Mouse (Mus musculus): ENCODE results near the gene Upf1. TPM values are rescaled to one million over a fixed set of nuclear protein-coding genes. Genes with fewer than 3 reads are reported as not detected.

Gene Upf1
- 21.8 and 24.2 TPM in 2 replicates for polyA plus RNA-seq (2014; fragmentation: Nextera tagmentation; extraction: Ambion mirVana)

GRCm38 (mm10) chr8:70353194-70353817 is at the start of gene Upf1:
Gene Upf1, minus strand, starts transcription at chr8:70353278.
- no peaks in the 10 kb centered on the region for H3K27me3 ChIP-seq (ENCODE audit: control insufficient read depth, insufficient read depth, low read length)
- peak within 1 kb of the TSS; percentile 96 for H3K4me3 ChIP-seq (ENCODE audit: low read length)
- peak within 1 kb of the TSS; percentile 98 for H3K4me2 ChIP-seq (replicated peaks; ENCODE audit: low read depth, low read length)
- peaks cover 21% of the 10 kb centered on the region for H3K36me3 ChIP-seq (ENCODE audit: control insufficient read depth, insufficient read depth, low read length)
- no peaks in the 10 kb centered on the region for H3K9me3 ChIP-seq (ENCODE audit: control insufficient read depth, low read length)
- H3K27ac ChIP-seq (ENCODE audit: low read depth, low read length), result peak within 1 kb of the TSS; percentile 78
- ATAC-seq (ENCODE audit: low FRiP score, low TSS enrichment), result peak; percentile 93
- H3K4me1 ChIP-seq (ENCODE audit: control insufficient read depth, insufficient read depth, low read length), result peaks cover 32% of the 10 kb centered on the region
- WGBS, result under 1% methylated on average over 69 of the region's 69 CpGs
- H3K9ac ChIP-seq (ENCODE audit: low read depth, low read length), result peak within 1 kb of the TSS; percentile 99

GRCm38 (mm10) chr8:70397611-70398563 is 44.8 kb upstream of the Upf1 start:
- Histone ChIP-seq H3K36me3 (ENCODE audit: control insufficient read depth, insufficient read depth, low read length) (peaks cover 9% of the 10 kb centered on the region; the same call in 1 of the 2 replicates), H3K9ac (ENCODE audit: low read depth, low read length) (no peak overlapping the region), H3K27me3 (ENCODE audit: control insufficient read depth, insufficient read depth, low read length) (no peaks in the 10 kb centered on the region), H3K4me3 (ENCODE audit: low read length) (no peak overlapping the region), H3K4me2 (replicated peaks; ENCODE audit: low read depth, low read length) (no peak overlapping the region), H3K4me1 (ENCODE audit: control insufficient read depth, insufficient read depth, low read length) (no peaks in the 10 kb centered on the region), H3K27ac (ENCODE audit: low read depth, low read length) (no peak overlapping the region), H3K9me3 (ENCODE audit: control insufficient read depth, low read length) (no peaks in the 10 kb centered on the region)
- WGBS, result 92% methylated on average over 16 of the region's 16 CpGs
- ATAC-seq (ENCODE audit: low FRiP score, low TSS enrichment), result no peak

- WGBS, result 81% methylated on average over 5 of the region's 5 CpGs
- H3K4me2 ChIP-seq (replicated peaks; ENCODE audit: low read depth, low read length), result no peak overlapping the region
- no peak overlapping the region for H3K4me3 ChIP-seq (ENCODE audit: low read length)
- no peaks in the 10 kb centered on the region for H3K27me3 ChIP-seq (ENCODE audit: control insufficient read depth, insufficient read depth, low read length)
- H3K9ac ChIP-seq (ENCODE audit: low read depth, low read length), result no peak overlapping the region
- no peak for ATAC-seq (ENCODE audit: low FRiP score, low TSS enrichment)
- H3K36me3 ChIP-seq (ENCODE audit: control insufficient read depth, insufficient read depth, low read length), result peaks cover 21% of the 10 kb centered on the region
- no peak overlapping the region for H3K27ac ChIP-seq (ENCODE audit: low read depth, low read length)
- H3K4me1 ChIP-seq (ENCODE audit: control insufficient read depth, insufficient read depth, low read length), result no peaks in the 10 kb centered on the region
- no peaks in the 10 kb centered on the region for H3K9me3 ChIP-seq (ENCODE audit: control insufficient read depth, low read length)
Measured at GRCm38 (mm10) chr8:70396184-70396583, 43.1 kb upstream of the Upf1 start.

GRCm38 (mm10) chr8:70395649-70396048 is 42.6 kb upstream of the Upf1 start:
- 90% methylated on average over 5 of the region's 5 CpGs for WGBS
- H3K4me2 ChIP-seq (replicated peaks; ENCODE audit: low read depth, low read length), result no peak overlapping the region
- no peak for ATAC-seq (ENCODE audit: low FRiP score, low TSS enrichment)
- no peak overlapping the region for H3K4me3 ChIP-seq (ENCODE audit: low read length)
- H3K9me3 ChIP-seq (ENCODE audit: control insufficient read depth, low read length), result no peaks in the 10 kb centered on the region
- no peak overlapping the region for H3K27ac ChIP-seq (ENCODE audit: low read depth, low read length)
- H3K4me1 ChIP-seq (ENCODE audit: control insufficient read depth, insufficient read depth, low read length), result no peaks in the 10 kb centered on the region
- peaks cover 25% of the 10 kb centered on the region for H3K36me3 ChIP-seq (ENCODE audit: control insufficient read depth, insufficient read depth, low read length)
- H3K9ac ChIP-seq (ENCODE audit: low read depth, low read length), result no peak overlapping the region
- no peaks in the 10 kb centered on the region for H3K27me3 ChIP-seq (ENCODE audit: control insufficient read depth, insufficient read depth, low read length)

GRCm38 (mm10) chr8:70394269-70394998 is 41.4 kb upstream of the Upf1 start:
- H3K27me3 ChIP-seq (ENCODE audit: control insufficient read depth, insufficient read depth, low read length), result no peaks in the 10 kb centered on the region
- H3K27ac ChIP-seq (ENCODE audit: low read depth, low read length), result no peak overlapping the region
- peaks cover 23% of the 10 kb centered on the region for H3K36me3 ChIP-seq (ENCODE audit: control insufficient read depth, insufficient read depth, low read length)
- no peak overlapping the region for H3K9ac ChIP-seq (ENCODE audit: low read depth, low read length)
- no peak overlapping the region for H3K4me2 ChIP-seq (replicated peaks; ENCODE audit: low read depth, low read length)
- 83% methylated on average over 8 of the region's 8 CpGs for WGBS
- H3K4me3 ChIP-seq (ENCODE audit: low read length), result no peak overlapping the region
- ATAC-seq (ENCODE audit: low FRiP score, low TSS enrichment), result no peak
- no peaks in the 10 kb centered on the region for H3K9me3 ChIP-seq (ENCODE audit: control insufficient read depth, low read length)
- H3K4me1 ChIP-seq (ENCODE audit: control insufficient read depth, insufficient read depth, low read length), result no peaks in the 10 kb centered on the region

- no peak overlapping the region for H3K9ac ChIP-seq (ENCODE audit: low read depth, low read length)
- H3K9me3 ChIP-seq (ENCODE audit: control insufficient read depth, low read length), result no peaks in the 10 kb centered on the region
- H3K27me3 ChIP-seq (ENCODE audit: control insufficient read depth, insufficient read depth, low read length), result no peaks in the 10 kb centered on the region
- no peak overlapping the region for H3K4me3 ChIP-seq (ENCODE audit: low read length)
- no peak for ATAC-seq (ENCODE audit: low FRiP score, low TSS enrichment)
- H3K4me1 ChIP-seq (ENCODE audit: control insufficient read depth, insufficient read depth, low read length), result no peaks in the 10 kb centered on the region
- no peak overlapping the region for H3K4me2 ChIP-seq (replicated peaks; ENCODE audit: low read depth, low read length)
- H3K27ac ChIP-seq (ENCODE audit: low read depth, low read length), result no peak overlapping the region
- H3K36me3 ChIP-seq (ENCODE audit: control insufficient read depth, insufficient read depth, low read length), result peaks cover 24% of the 10 kb centered on the region
- 86% methylated on average over 5 of the region's 5 CpGs for WGBS
Measured at GRCm38 (mm10) chr8:70393087-70393486, 40.0 kb upstream of the Upf1 start.

GRCm38 (mm10) chr8:70389678-70390077 is 36.6 kb upstream of the Upf1 start:
- Histone ChIP-seq H3K4me1 (ENCODE audit: control insufficient read depth, insufficient read depth, low read length) (no peaks in the 10 kb centered on the region), H3K27me3 (ENCODE audit: control insufficient read depth, insufficient read depth, low read length) (no peaks in the 10 kb centered on the region), H3K9me3 (ENCODE audit: control insufficient read depth, low read length) (no peaks in the 10 kb centered on the region), H3K4me3 (ENCODE audit: low read length) (no peak overlapping the region), H3K36me3 (ENCODE audit: control insufficient read depth, insufficient read depth, low read length) (peaks cover 43% of the 10 kb centered on the region), H3K27ac (ENCODE audit: low read depth, low read length) (no peak overlapping the region), H3K4me2 (replicated peaks; ENCODE audit: low read depth, low read length) (no peak overlapping the region), H3K9ac (ENCODE audit: low read depth, low read length) (no peak overlapping the region)
- 91% methylated on average over 2 of the region's 2 CpGs for WGBS
- ATAC-seq (ENCODE audit: low FRiP score, low TSS enrichment), result no peak

GRCm38 (mm10) chr8:70383287-70383686 is 30.2 kb upstream of the Upf1 start:
- ATAC-seq (ENCODE audit: low FRiP score, low TSS enrichment), result peak; percentile 70
- no peak overlapping the region for H3K4me2 ChIP-seq (replicated peaks; ENCODE audit: low read depth, low read length)
- H3K9ac ChIP-seq (ENCODE audit: low read depth, low read length), result no peak overlapping the region
- no peak overlapping the region for H3K27ac ChIP-seq (ENCODE audit: low read depth, low read length)
- peaks cover 7% of the 10 kb centered on the region for H3K27me3 ChIP-seq (ENCODE audit: control insufficient read depth, insufficient read depth, low read length)
- H3K4me1 ChIP-seq (ENCODE audit: control insufficient read depth, insufficient read depth, low read length), result no peaks in the 10 kb centered on the region
- peaks cover 24% of the 10 kb centered on the region for H3K36me3 ChIP-seq (ENCODE audit: control insufficient read depth, insufficient read depth, low read length)
- H3K4me3 ChIP-seq (ENCODE audit: low read length), result no peak overlapping the region
- 65% methylated on average over 3 of the region's 3 CpGs for WGBS
- H3K9me3 ChIP-seq (ENCODE audit: control insufficient read depth, low read length), result no peaks in the 10 kb centered on the region

Data from kidney, embryonic 14.5 days (tissue).